Mouse (Mus musculus): Measurements from ENCODE around the gene Cdt1. TPM values are rescaled to one million over a fixed set of nuclear protein-coding genes. Genes with fewer than 3 reads are reported as not detected.

Cdt1 gene
- total RNA-seq, 2 experiments from 2014 or later, result 1.2 to 1.8 TPM

DNA sequence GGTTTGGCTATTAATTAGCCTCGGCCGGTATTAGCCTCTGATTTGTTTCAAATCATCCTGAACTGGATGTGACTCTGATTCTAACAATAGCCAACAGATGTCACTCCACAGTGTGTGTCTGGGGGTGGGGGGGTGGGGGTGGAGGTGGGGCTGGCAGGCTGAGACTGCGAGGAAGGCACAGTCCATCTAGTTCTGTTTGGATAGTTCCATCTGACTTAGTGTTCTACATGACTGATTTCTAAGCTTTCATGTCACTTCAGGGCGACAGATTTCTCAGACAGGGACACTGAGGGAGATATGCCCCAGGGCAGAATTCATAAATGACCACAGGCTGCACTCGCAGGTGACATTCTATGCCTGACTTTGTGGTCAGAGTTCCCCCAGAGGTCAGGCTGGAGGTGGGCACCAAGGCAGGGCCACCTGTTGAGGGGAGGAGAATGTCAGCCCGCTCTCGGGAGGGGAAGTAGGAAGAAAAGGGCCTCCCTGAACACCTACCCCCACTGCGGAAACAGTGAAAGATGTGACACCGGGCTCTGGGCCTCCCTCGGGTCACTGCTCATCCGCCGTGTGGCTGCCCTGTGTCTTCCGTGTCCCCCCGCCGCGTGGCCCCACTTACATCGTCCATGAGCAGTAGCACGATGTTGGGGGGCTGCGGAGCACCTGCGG is 42.9 kb downstream of the Cdt1 start:
- no peak for DNase-seq (ENCODE audit: low spot score in 2 of 2)

DNA sequence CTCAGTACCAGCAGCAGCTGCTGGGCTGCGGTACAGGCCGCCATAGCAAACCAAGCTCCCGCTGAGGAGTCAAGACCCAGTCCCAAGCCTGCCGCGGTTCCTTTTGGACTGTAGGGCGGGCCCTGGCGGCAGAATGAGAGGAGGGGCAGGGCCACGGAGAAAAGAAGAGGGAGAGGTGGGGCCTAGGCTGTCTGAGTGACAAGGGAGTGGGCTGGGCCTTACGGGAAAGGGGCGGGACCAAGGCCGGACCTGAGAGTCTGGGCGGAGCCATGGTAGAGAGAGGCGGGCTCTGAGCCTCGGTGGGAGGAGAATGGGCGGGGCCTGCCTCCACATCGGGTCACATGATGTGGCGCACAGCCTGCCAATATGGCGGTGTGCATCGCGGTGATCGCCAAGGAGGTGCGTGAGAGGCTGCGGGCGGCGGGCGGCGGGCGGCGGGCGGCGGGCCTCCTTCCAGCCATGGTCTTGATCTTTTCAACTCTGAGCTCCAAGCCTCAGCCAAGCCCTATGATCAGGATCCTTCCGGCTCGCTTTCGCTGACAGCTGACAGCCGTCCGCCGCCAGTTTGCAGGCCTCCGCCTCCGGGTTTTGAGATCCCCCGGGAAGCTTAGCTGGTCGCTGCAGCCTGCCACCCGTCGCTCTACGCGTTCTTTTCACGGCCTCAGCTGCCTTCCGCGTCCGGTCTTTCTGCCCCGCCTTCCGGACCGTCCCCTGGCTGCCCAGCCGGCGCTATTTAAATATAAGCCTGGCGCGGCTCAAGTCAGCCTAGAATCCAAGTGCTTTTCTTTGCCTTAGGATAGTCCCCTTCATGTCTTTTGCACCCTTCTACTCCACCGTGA is 43.7 kb downstream of the Cdt1 start, which contains the start of the genes Galns and Trappc2l:
Gene Galns (minus strand): TSS at position 169 of the 839 bp plus-strand sequence.
Gene Trappc2l (plus strand): TSS at position 346 of the 839 bp plus-strand sequence.
- DNase-seq (ENCODE audit: low spot score in 2 of 2), result peak; percentile 93 to 96

DNA sequence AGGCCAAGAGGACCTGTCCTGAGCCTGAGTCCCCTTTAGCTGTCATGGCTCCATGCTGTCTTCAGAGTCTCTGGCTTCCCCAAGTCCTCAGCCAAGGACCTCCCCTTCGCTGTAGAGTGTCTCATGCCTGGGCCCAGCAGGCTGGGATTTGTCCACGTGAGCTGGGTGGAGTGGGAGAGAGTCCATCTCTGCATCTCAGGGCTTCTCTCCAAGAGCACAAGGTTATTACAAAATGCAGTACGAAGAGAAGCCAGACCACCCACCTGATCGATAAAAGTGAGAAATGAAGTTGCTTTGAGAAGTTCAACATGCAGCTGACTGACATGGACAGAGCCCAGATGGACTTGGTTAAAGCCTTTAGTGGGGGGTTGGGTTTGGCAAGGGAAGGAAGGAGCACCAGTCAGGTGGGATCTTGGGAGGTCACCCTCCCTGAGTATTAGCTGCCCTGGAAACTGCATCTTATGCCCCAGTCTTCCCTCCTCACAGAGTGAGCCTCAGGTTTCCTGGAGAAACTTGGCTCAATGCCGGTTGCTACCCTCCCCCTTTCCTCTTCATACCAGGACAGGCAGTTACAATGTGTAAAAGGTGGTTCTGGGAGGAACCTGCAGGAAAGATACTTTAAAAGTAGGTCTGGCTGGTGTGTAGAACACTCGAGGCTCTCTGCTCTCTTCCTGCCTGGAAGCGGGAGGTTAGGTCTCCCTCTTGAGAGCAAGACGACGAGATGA is 48.5 kb downstream of the Cdt1 start:
- no peak for DNase-seq (ENCODE audit: low spot score in 2 of 2)

DNA sequence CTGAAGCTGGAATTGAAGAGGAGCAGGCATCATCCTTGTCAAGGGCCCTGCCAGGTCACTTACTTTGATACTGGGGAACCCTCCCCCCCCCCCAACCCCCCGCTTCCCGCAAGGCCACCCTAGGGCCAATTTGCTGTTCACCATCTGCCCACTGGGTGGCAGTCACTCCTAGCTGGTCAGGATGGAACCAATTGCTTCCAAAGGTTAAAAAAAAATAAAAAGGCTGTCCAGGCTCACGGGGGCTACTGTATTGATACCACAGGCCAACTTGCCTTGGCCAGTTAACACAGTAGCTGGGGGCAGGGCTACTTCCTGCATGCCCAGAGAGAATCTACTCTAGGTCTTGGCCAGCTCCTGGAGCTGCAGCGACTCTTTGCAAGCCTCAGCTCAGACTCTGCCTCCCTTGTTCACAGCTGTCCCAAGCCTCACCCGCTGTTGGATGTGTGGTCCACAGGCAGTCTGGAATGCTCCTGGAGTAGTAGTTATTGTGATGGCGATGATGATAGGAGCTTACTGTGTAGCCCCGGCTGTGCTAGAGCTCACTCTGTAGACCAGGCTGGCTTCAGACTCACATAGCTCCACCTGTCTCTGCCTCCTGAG is 50.2 kb downstream of the Cdt1 start:
- DNase-seq (ENCODE audit: low spot score in 2 of 2), result peak in 1 of 2 experiments; percentile 75

DNA sequence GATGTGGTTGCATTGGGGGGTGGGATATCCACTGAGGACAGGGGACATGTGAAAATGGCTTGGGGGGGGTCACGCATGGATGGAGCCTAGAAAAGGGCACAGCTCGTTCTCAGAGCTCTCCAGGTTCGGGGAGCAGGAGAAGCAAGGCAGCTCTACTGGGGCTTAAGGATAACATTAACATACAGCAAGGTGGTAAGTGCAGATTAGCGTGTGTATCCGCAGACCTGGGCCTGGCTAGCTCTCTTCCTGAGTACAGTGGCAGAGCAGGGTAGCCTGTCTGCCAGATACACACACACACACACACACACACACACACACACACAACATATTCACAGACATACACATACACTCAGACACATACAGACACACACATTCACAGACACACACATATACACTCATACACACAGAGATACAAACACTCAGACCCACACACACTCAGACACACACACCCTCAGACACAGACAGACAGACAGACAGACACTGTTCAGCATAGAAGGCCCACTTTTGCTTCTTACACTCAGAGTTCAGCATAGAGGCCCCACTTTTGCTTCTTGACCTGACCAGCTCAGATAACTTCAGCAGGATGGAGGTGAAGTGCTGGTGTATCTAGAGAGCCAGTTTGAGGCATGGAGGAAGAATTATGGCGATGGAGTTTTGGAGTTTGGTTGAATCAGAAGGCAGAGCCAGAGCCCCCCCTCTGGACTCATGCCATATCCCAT is 51.0 kb downstream of the Cdt1 start:
- DNase-seq (ENCODE audit: low spot score in 2 of 2), result no peak

DNA sequence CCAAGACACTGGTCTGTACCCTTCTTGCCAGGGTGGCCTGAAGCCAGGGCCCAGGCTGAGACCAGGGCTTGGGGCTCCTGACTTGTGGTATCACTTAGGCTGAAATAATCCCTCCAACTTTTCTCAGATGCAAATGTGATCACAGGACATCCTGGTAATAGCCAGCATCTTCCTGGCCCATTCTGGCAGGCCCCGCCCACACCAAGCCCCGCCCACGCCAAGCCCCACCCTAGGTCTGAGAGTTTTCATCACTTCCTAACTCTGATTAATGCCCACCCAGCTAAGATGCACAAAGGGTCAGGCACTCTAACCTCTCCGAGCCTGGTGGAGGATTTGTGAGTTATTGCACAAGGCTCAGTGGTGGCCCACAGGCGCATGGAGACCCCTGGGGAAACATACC is 52.6 kb downstream of the Cdt1 start:
- no peak for DNase-seq (ENCODE audit: low spot score in 2 of 2)

DNA sequence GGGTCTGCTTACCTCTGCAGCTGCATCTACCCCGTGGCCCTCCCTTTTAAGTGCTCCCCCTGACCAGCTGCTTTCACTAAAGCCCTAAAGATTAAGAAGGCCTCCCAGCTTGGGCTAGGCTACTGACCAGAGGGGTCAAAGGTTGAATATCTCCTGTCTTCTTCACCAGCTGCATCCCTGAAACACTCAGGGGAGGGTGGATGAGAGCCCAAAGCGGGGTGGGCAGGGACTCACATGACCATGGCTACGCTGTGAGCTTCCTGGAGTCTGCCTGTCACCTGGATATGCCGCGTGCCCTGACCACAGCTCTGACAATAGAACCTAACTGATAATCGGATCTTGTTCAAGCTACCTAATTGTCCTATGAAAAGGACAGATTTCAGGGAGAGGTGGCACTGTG is 54.9 kb downstream of the Cdt1 start, which contains the start of gene Pabpn1l:
Gene Pabpn1l (minus strand): TSS at position 13 of the 400 bp plus-strand sequence.
- no peak for DNase-seq (ENCODE audit: low spot score in 2 of 2)

Small RNAs within 50 kb of the gene (microRNA-seq; reads per million reads assigned to microRNA genes)
- 0 reads per million in 2 experiments for gene Mir6396

Other genes starting within 250 kb of the Cdt1 start
- gene Trhr2, start 207.3 kb upstream of the Cdt1 start, total RNA-seq (2021), result 1 to 10 TPM in 1 of 2 experiments, under 1 TPM in 1; 0.41 to 1.3 TPM
- 10 to 100 TPM; 38.8 to 39.5 TPM for gene Zc3h18, start 191.4 kb upstream of the Cdt1 start, total RNA-seq (2021)
- gene Il17c, start 146.0 kb upstream of the Cdt1 start, total RNA-seq (2021), result not detected
- gene Cyba, start 135.1 kb upstream of the Cdt1 start, total RNA-seq (2021), result 10 to 100 TPM; 10.8 to 11.3 TPM
- gene Mvd, start 124.6 kb upstream of the Cdt1 start, total RNA-seq (2021), result 10 to 100 TPM; 18.5 to 22.1 TPM
- gene Snai3, start 107.3 kb upstream of the Cdt1 start, total RNA-seq (2021), result not detected
- 10 to 100 TPM; 40.3 to 45.5 TPM for gene Rnf166, start 92.0 kb upstream of the Cdt1 start, total RNA-seq (2021)
- gene Ctu2, start 91.9 kb upstream of the Cdt1 start, total RNA-seq (2021), result 10 to 100 TPM; 21.1 to 22.3 TPM
- gene Piezo1, start 16.7 kb upstream of the Cdt1 start, total RNA-seq (2021), result 1 to 10 TPM; 3.2 to 3.5 TPM
- gene Aprt, start 8.9 kb downstream of the Cdt1 start, total RNA-seq (2021), result 10 to 100 TPM; 58.1 to 61.6 TPM
- gene Galns, start 43.4 kb downstream of the Cdt1 start, total RNA-seq (2021), result 10 to 100 TPM; 10.2 to 10.9 TPM
- gene Trappc2l, start 43.6 kb downstream of the Cdt1 start, total RNA-seq (2021), result 10 to 100 TPM; 82.1 to 82.7 TPM
- gene Pabpn1l, start 54.7 kb downstream of the Cdt1 start, total RNA-seq (2021), result not detected
- 10 to 100 TPM; 46.3 to 52.5 TPM for gene Cbfa2t3, start 131.1 kb downstream of the Cdt1 start, total RNA-seq (2021)
- gene Acsf3, start 207.5 kb downstream of the Cdt1 start, total RNA-seq (2021), result 10 to 100 TPM; 17.7 to 21.0 TPM

Data from layer of hippocampus, adult 18-20 months (tissue).